Mouse (Mus musculus): ENCODE measurements at regions not wholly inside any gene's neighbourhood (a gene's known extent, or its start where the extent isn't known, plus 50 kb on each side); places are given as distances from the start of the nearest gene placed in this dataset.
"Not testable (repeated sequence)": the region's sequence is repeated elsewhere in the genome, so short reads cannot be mapped to it uniquely, and the experiment has no call there.

DNA sequence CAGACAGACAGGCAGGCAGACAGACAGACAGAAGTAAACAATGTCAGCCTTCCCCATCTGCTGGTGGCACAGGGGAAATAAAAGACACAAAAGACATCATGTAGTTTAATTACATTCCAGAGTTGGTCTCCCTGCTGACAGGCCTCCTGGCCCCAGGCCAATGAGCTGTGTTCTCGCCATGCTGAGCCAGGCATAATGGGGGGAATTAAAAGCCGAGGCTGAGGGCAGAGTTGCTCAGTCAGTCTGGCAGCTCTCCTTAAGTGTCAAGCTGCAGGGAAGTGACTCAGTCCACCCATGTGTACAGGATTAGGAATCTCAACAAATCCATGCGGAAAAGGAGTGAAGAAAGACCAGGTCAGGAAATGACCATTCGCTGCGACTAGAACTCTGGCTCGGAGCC is 214.5 kb upstream of the Castor2 start:
- Histone ChIP-seq H3K9ac (ENCODE audit: low read length) (no peak overlapping the region), H3K27me3 (ENCODE audit: control insufficient read depth, insufficient read depth, low read length) (no peaks in the 10 kb centered on the region), H3K36me3 (ENCODE audit: control insufficient read depth, insufficient read depth, low read length) (no peaks in the 10 kb centered on the region), H3K27ac (ENCODE audit: low read depth, low read length) (peak overlapping the region; percentile 78), H3K4me1 (replicated peaks; ENCODE audit: control insufficient read depth, insufficient read depth, low read length) (peaks cover 7% of the 10 kb centered on the region; the same call in 1 of the 2 replicates), H3K4me2 (ENCODE audit: low read depth, low read length, severe bottlenecking) (peak overlapping the region; percentile 15; the same call in 1 of the 2 replicates), H3K4me3 (ENCODE audit: low read depth, low read length) (no peak overlapping the region), H3K9me3 (ENCODE audit: control insufficient read depth, low read length) (no peaks in the 10 kb centered on the region)
- ATAC-seq (replicated peaks; ENCODE audit: low FRiP score) (peak; percentile 93), DNase-seq (ENCODE audit: low spot score) (peak; percentile 89)
- WGBS: 12% methylated on average over 6 of the region's 6 CpGs

DNA sequence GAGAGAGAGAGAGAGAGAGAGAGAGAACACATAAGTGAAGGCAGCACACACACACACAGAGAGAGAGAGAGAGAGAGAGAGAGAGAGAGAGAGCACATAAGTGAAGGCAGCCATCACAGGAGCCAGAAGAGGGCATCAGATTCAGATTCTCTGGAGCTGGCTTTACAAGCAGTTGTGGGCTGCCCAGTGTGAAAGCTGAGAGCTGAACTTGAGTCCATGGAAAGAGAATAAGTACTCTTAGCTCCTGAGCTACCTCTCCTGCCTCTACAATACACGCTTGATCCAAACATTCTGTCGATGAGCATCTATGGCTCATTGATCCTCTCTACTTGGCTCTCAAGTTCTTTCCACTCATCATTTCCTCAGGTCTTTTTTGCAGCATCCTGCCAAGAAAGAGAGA is 214.9 kb upstream of the Castor2 start:
- ATAC-seq (replicated peaks; ENCODE audit: low FRiP score) (peak; percentile 28; the same call in 1 of the 2 replicates), DNase-seq (ENCODE audit: low spot score) (peak; percentile 51)
- peak overlapping the region; percentile 15; the same call in 1 of the 2 replicates for H3K4me2 ChIP-seq (ENCODE audit: low read depth, low read length, severe bottlenecking)
- H3K4me1 ChIP-seq (replicated peaks; ENCODE audit: control insufficient read depth, insufficient read depth, low read length): peaks cover 7% of the 10 kb centered on the region; the same call in 1 of the 2 replicates
- 39% methylated on average over 2 of the region's 2 CpGs for WGBS
- H3K4me3 ChIP-seq (ENCODE audit: low read depth, low read length): no peak overlapping the region
- no peaks in the 10 kb centered on the region for H3K27me3 ChIP-seq (ENCODE audit: control insufficient read depth, insufficient read depth, low read length)
- H3K36me3 ChIP-seq (ENCODE audit: control insufficient read depth, insufficient read depth, low read length): no peaks in the 10 kb centered on the region
- no peak overlapping the region for H3K9ac ChIP-seq (ENCODE audit: low read length)
- no peaks in the 10 kb centered on the region for H3K9me3 ChIP-seq (ENCODE audit: control insufficient read depth, low read length)
- H3K27ac ChIP-seq (ENCODE audit: low read depth, low read length): peak overlapping the region; percentile 78

DNA sequence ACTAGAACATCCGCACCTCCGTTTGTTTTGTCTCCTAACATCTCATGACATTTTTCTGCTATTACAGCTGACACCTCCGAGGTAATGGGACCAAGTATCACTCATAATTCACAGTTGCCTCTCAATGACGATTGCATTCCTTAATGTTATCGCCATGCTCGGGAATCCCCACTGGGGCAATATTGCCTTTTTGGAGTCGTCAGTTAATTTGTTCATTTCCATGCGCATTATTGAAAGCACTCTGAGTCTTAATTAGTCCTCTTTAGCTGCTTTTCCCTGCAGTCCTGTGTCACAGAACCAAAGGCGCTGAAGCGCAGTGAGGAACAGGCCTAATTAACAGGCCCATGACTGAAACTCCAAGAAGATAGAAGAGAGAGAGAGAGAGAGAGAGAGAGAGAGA is 255.0 kb upstream of the Castor2 start:
- ATAC-seq (replicated peaks; ENCODE audit: low FRiP score) (peak; percentile 70), DNase-seq (ENCODE audit: low spot score) (peak; percentile 55)
- Histone ChIP-seq H3K27ac (ENCODE audit: low read depth, low read length) (no peak overlapping the region), H3K4me2 (ENCODE audit: low read depth, low read length, severe bottlenecking) (no peak overlapping the region), H3K36me3 (ENCODE audit: control insufficient read depth, insufficient read depth, low read length) (no peaks in the 10 kb centered on the region), H3K4me3 (ENCODE audit: low read depth, low read length) (no peak overlapping the region), H3K4me1 (replicated peaks; ENCODE audit: control insufficient read depth, insufficient read depth, low read length) (no peaks in the 10 kb centered on the region; the same call in 1 of the 2 replicates), H3K9me3 (ENCODE audit: control insufficient read depth, low read length) (no peaks in the 10 kb centered on the region), H3K27me3 (ENCODE audit: control insufficient read depth, insufficient read depth, low read length) (no peaks in the 10 kb centered on the region), H3K9ac (ENCODE audit: low read length) (no peak overlapping the region)
- 36% methylated on average over 10 of the region's 10 CpGs for WGBS

DNA sequence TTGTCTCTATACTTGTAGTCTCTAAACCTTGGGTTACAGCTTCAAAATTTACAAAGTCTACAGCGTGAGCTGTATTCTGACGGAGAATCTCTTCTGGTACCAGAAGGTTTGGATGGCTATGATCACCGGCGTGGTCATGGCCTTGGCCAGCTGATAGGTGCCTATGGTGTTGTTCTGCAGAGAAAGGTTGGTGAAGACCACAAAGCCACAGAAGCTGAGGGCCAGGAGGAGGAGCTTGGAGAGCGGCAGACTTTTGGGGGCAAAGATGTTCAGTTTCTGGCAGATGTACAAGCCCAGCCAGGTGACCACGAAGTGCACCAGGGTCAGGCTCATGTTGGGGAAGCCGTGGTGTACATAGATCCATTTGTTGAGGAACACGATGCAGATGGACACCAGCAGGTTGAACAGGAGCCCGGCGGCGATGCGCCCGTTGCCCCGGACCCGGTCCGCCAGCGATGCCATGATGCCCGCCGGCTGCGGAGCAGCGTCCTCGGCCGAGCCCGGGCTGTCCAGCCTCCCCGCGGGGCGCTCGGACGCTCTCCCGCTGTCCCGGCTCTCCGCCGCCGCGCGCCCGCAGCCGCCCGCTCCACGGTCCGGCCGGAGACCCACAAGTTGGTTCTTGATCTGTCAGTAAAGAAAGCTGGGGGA is 257.3 kb upstream of the Castor2 start:
- H3K27me3 ChIP-seq (ENCODE audit: control insufficient read depth, insufficient read depth, low read length); H3K9ac ChIP-seq (ENCODE audit: low read length); H3K4me1 ChIP-seq (replicated peaks; ENCODE audit: control insufficient read depth, insufficient read depth, low read length); DNase-seq (ENCODE audit: low spot score); H3K27ac ChIP-seq (ENCODE audit: low read depth, low read length); H3K9me3 ChIP-seq (ENCODE audit: control insufficient read depth, low read length); H3K36me3 ChIP-seq (ENCODE audit: control insufficient read depth, insufficient read depth, low read length); H3K4me3 ChIP-seq (ENCODE audit: low read depth, low read length): not testable (repeated sequence)
- WGBS: 60% methylated on average over 19 of the region's 42 CpGs
- peak; percentile 39; the same call in 1 of the 2 replicates for ATAC-seq (replicated peaks; ENCODE audit: low FRiP score)
- H3K4me2 ChIP-seq (ENCODE audit: low read depth, low read length, severe bottlenecking): 0 out of 2 replicates have a peak overlapping the region, but pooled peaks have one; percentile 32

DNA sequence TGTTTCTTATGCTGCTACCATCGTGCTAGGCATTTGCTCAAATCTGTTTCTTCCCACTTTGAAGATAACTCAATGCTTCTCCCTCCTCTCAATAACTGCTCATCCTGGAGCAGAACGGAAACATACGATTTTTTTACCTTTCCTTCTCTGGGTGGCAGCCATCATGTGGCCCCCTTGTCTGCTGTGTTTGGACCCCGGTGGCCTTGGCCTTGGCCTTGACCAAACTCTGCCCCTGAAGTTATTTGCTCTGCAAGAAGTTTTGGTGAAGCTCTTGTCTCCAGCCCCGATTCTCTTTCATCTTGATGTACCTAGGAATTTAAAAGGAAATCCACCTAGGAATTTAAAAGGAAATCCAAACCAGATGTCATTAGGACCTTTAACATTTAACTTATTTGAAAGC is 261.2 kb upstream of the Castor2 start:
- no peak overlapping the region for H3K4me2 ChIP-seq (ENCODE audit: low read depth, low read length, severe bottlenecking)
- no peaks in the 10 kb centered on the region for H3K27me3 ChIP-seq (ENCODE audit: control insufficient read depth, insufficient read depth, low read length)
- no peaks in the 10 kb centered on the region for H3K36me3 ChIP-seq (ENCODE audit: control insufficient read depth, insufficient read depth, low read length)
- DNase-seq (ENCODE audit: low spot score) (no peak), ATAC-seq (replicated peaks; ENCODE audit: low FRiP score) (no peak)
- no peak overlapping the region for H3K4me3 ChIP-seq (ENCODE audit: low read depth, low read length)
- H3K9me3 ChIP-seq (ENCODE audit: control insufficient read depth, low read length): no peaks in the 10 kb centered on the region
- no peaks in the 10 kb centered on the region for H3K4me1 ChIP-seq (replicated peaks; ENCODE audit: control insufficient read depth, insufficient read depth, low read length)
- WGBS: 83% methylated on average over 5 of the region's 5 CpGs
- no peak overlapping the region for H3K9ac ChIP-seq (ENCODE audit: low read length)
- H3K27ac ChIP-seq (ENCODE audit: low read depth, low read length): no peak overlapping the region

DNA sequence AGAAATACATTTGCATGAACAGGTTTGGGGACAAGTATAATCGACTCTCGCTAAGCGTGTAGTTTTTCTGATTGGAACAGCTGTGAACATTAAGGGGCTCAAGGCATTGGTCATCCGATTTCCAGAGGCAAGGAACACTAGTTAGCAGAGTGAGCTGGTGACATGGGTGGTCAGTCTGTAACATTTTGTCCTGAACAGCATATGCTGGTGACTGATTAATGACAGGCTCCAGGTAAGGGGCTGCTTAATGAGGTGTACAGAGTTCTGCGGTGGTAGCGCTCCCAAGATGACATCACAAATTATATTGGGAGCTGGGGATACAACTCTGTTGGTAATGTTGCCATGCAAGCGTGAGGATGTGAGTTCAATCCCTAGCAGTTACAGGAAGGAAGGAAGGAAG is 266.3 kb upstream of the Castor2 start:
- H3K27ac ChIP-seq (ENCODE audit: low read depth, low read length): no peak overlapping the region
- ATAC-seq (replicated peaks; ENCODE audit: low FRiP score): no peak
- H3K9ac ChIP-seq (ENCODE audit: low read length): no peak overlapping the region
- no peak for DNase-seq (ENCODE audit: low spot score)
- no peak overlapping the region for H3K4me3 ChIP-seq (ENCODE audit: low read depth, low read length)
- no peaks in the 10 kb centered on the region for H3K27me3 ChIP-seq (ENCODE audit: control insufficient read depth, insufficient read depth, low read length)
- H3K36me3 ChIP-seq (ENCODE audit: control insufficient read depth, insufficient read depth, low read length): no peaks in the 10 kb centered on the region
- no peaks in the 10 kb centered on the region for H3K4me1 ChIP-seq (replicated peaks; ENCODE audit: control insufficient read depth, insufficient read depth, low read length)
- H3K4me2 ChIP-seq (ENCODE audit: low read depth, low read length, severe bottlenecking): no peak overlapping the region
- 88% methylated on average over 7 of the region's 7 CpGs for WGBS
- no peaks in the 10 kb centered on the region for H3K9me3 ChIP-seq (ENCODE audit: control insufficient read depth, low read length)

DNA sequence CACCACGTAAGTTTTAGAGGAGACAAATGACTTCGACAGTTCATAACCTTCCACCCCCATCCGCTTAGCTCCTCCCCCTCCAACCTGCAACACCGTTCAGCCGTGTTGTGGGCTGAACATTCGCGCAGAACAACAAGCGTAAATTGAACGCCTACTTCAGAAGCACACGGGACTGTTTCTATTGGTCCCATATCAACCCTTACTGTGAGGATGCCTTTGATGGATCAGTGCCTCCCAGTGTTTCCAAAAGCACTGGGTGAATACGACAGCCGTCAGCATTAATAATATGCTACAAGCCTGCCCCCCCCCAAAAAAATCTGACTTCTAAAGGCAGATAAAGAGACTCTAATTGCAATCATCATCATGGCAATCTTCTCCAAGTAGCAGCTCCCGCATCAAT is 271.3 kb upstream of the Castor2 start:
- Histone ChIP-seq H3K4me3 (ENCODE audit: low read depth, low read length) (no peak overlapping the region), H3K27ac (ENCODE audit: low read depth, low read length) (no peak overlapping the region), H3K4me1 (replicated peaks; ENCODE audit: control insufficient read depth, insufficient read depth, low read length) (no peaks in the 10 kb centered on the region; the same call in 1 of the 2 replicates), H3K4me2 (ENCODE audit: low read depth, low read length, severe bottlenecking) (no peak overlapping the region), H3K27me3 (ENCODE audit: control insufficient read depth, insufficient read depth, low read length) (no peaks in the 10 kb centered on the region), H3K36me3 (ENCODE audit: control insufficient read depth, insufficient read depth, low read length) (no peaks in the 10 kb centered on the region), H3K9ac (ENCODE audit: low read length) (no peak overlapping the region), H3K9me3 (ENCODE audit: control insufficient read depth, low read length) (no peaks in the 10 kb centered on the region)
- ATAC-seq (replicated peaks; ENCODE audit: low FRiP score) (no peak), DNase-seq (ENCODE audit: low spot score) (peak; percentile 27)
- WGBS: 91% methylated on average over 13 of the region's 13 CpGs

DNA sequence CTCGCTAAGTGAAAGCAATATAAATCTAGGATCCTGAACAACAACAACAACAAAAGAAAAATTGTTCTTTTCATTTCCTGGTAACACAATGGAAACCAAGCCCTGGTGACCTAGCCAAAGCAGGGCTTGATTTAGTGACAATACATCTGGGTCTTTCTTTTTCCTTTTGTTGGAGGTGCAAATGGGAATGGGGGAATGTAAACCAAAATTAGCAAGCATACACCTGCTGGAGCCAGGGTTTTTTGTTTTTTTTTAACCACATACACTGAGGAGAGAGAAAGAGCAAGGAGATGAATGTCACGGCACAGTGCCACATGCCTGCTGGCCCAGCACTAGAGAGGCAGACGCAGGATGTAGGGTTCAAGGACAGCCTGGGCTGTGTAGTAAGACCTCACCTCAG is 275.6 kb upstream of the Castor2 start:
- ATAC-seq (replicated peaks; ENCODE audit: low FRiP score) (no peak), DNase-seq (ENCODE audit: low spot score) (peak; percentile 45)
- Histone ChIP-seq H3K4me3 (ENCODE audit: low read depth, low read length) (no peak overlapping the region), H3K4me2 (ENCODE audit: low read depth, low read length, severe bottlenecking) (no peak overlapping the region), H3K9ac (ENCODE audit: low read length) (no peak overlapping the region), H3K4me1 (replicated peaks; ENCODE audit: control insufficient read depth, insufficient read depth, low read length) (peaks cover 3% of the 10 kb centered on the region), H3K9me3 (ENCODE audit: control insufficient read depth, low read length) (no peaks in the 10 kb centered on the region), H3K27ac (ENCODE audit: low read depth, low read length) (no peak overlapping the region), H3K36me3 (ENCODE audit: control insufficient read depth, insufficient read depth, low read length) (no peaks in the 10 kb centered on the region), H3K27me3 (ENCODE audit: control insufficient read depth, insufficient read depth, low read length) (no peaks in the 10 kb centered on the region)
- WGBS: 47% methylated on average over 3 of the region's 3 CpGs

DNA sequence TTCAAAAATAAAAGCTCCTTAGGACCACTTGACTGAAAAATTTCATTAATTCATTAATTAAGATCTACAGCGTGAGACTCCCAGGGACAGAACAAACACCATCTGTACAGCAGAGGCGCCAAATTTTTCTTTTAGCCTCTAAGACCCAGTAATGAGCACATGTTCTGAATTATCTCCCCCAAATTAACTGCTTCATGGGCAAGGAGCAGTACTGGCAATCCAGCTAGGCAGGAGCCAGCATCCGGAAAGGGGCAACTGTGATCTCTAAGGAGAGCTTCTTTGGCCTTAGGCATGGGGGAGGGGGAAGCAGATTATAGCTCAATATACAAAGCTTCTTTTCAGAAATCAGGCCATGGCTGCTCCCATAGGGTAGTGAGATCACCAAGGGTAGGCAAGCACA is 278.2 kb upstream of the Castor2 start:
- Histone ChIP-seq H3K27me3 (ENCODE audit: control insufficient read depth, insufficient read depth, low read length) (no peaks in the 10 kb centered on the region), H3K36me3 (ENCODE audit: control insufficient read depth, insufficient read depth, low read length) (no peaks in the 10 kb centered on the region), H3K4me1 (replicated peaks; ENCODE audit: control insufficient read depth, insufficient read depth, low read length) (peaks cover 3% of the 10 kb centered on the region; the same call in 1 of the 2 replicates), H3K4me2 (ENCODE audit: low read depth, low read length, severe bottlenecking) (no peak overlapping the region), H3K27ac (ENCODE audit: low read depth, low read length) (peak overlapping the region; percentile 75), H3K4me3 (ENCODE audit: low read depth, low read length) (no peak overlapping the region), H3K9me3 (ENCODE audit: control insufficient read depth, low read length) (no peaks in the 10 kb centered on the region), H3K9ac (ENCODE audit: low read length) (no peak overlapping the region)
- peak; percentile 86 for ATAC-seq (replicated peaks; ENCODE audit: low FRiP score)
- DNase-seq (ENCODE audit: low spot score): peak; percentile 78
- 12% methylated on average over 3 of the region's 3 CpGs for WGBS

Data from forebrain, embryonic 11.5 days (tissue).